Mouse (Mus musculus) thymus, postnatal 0 days (tissue): ENCODE measurements around the gene Fam241b. TPM values are rescaled to one million over a fixed set of nuclear protein-coding genes. Genes with fewer than 3 reads are reported as not detected.

Experiments used
- DNase-seq: peaks from one replicate; pipeline ENCODE4 v3.0.0-alpha.2; 2015; ENCODE audit warnings: low spot score
- polyA plus RNA-seq: library from polyadenylated mRNA; unstranded; fragments of >200 nt; fragmentation: Nextera tagmentation; extraction: Ambion mirVana; gene quantifications from 2 replicates; pipeline ENCODE4 v1.2.1, GENCODE M21; 2015

Gene Fam241b
- 10.5 and 12.6 TPM in 2 replicates for polyA plus RNA-seq

- no peak for DNase-seq
Observed at GRCm38 (mm10) chr10:62143820-62144219, at the start of gene Fam241b. Gene Fam241b (minus strand): TSS chr10:62143920.

- no peak for DNase-seq
Observed at GRCm38 (mm10) chr10:62192701-62193157, 49.0 kb upstream of the Fam241b start.

DNA sequence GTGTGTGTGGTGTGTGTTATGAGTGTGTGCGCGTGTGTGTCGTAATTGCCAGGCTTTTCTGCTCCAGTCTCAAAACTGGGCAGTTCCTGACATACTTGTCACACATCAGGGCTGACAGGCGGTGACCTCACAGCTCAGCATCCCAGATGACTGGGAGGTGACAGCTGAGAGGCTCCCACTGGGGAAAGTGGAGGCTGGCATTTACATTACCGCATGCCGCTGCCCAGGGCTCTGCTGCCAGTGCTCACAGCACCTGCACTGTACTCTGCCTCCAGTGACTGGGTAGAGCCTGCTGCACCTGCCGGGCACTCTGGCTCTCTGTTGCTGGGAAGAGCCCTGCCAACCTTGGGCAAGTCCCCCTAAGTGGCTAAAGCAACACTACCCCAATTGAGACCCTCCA is 47.1 kb upstream of the Fam241b start:
- no peak for DNase-seq

- DNase-seq, result no peak
Observed at GRCm38 (mm10) chr10:62189910-62190309, 46.2 kb upstream of the Fam241b start.

- no peak for DNase-seq
Observed at GRCm38 (mm10) chr10:62189303-62189702, 45.6 kb upstream of the Fam241b start.

DNA sequence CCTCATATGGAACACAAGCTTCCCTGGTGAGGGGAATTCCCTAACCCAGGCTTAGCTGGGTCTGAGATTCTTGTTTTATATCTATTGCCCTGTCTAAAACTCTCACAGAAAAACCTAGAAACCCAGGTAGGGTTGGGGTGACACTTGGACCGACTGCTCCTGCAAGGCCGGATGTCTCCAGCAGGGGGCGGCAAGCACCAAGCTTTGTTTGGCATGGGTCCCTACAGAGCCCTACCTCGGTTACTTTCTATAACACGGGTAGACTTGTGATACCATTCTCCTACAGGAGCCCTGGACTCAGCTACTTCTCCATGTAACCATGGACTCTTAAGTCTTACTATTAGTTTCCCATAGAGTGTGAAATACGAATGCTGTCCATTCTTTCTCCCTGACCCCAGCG is 43.2 kb upstream of the Fam241b start:
- peak; percentile 73 for DNase-seq

DNA sequence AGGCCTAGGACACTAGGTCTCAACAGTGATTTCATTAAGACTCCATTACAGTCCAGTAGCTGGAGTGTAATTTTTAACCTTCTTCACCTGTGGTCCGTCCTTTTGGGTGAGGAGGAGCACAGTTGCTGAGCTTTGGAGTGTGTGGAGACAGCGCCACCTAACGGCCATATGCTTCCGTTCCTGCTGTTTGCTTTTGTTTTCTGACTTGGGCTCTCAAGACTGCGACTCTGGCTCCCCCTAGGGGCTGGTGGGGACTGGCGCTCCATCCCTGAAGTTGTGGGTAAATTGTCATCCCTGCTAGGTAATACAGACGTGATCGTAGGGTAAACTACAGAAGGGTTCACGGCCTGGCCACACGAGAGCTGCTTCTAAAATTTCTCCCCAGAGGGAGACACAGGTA is 39.3 kb upstream of the Fam241b start:
- peak; percentile 95 for DNase-seq

DNA sequence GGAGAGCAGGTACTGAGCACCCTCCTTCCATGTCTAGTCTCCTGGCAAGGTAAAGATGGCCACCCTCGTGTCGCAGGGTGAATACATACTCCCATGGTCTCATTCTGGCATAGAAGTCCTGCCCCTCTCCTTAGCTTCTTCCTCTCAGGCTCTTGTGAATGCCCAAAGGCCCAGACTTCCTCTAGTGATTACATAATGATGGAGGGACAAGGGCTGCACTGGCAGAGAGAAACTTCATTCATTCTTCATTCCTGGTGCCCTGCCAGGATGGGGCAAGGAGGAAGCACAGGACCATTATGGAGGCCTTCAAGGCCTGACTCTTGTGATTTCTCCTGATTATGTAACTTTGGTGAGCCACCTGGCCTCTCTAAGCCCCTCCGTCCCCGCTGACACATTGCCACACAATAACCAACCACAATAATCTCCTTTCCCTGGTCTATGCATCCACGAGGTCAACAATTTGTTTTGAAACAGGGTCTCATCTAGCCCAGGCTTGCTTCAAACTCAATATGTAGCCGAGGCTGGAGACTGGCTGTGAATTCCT is 38.8 kb upstream of the Fam241b start:
- DNase-seq, result no peak

DNA sequence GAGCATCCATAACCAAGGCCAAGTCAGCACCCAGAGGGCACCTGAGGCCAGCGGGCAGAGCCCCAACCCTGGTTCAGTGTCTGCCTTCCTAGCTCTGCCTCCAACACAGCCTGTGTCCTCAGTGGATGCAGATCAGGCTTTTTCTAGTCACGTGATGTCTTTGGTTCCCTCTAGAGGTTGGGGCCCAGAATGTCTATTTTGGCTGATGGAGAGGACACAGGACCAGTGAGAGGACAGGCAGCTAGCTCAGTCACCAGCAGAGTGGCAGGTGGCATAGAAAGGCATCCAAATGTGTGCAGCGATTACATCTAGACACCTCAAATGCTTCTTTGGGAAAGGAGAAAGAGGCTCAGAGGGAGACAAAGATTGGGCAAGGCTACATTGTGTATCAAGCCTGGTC is 38.0 kb upstream of the Fam241b start:
- DNase-seq, result no peak

GRCm38 (mm10) chr10:62179944-62180343 is 36.2 kb upstream of the Fam241b start:
- no peak for DNase-seq

DNA sequence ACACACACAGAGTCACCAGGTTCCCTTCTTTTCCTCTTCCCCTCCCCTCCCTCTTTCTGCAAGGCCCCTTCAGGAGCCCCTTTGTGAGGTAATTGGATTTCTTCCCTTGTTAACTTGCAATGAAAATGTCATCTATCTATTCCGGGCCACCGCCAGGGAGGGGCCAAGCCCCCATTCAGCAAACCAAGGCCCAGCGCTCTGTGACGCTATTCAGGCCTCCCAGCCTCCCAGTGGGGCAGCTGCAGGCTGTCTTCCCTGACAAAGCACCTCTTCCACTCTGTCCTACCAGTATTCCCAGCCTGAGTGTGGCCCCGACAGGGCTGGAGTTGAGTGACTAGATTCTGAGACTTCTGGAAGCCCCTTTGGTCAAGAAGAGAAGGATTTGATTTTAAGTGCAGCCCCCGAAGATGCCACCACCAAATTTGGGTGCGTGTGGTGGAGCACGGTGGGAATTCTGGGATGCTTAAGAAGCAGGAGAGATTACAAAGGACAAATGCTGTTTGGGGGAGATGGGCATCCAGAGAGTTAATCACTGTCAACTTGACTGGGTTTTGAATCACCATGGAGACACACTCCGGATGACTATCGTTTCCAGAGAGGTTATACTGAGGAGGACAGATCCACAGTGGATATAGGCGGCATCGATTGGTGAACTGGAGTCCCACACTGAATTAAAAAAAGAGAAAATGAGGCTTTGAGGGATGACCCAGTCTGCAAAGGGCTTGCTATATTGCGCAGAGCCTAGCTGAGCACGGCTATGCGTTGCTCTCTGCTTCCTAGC is 31.0 kb upstream of the Fam241b start:
- DNase-seq, result no peak

GRCm38 (mm10) chr10:62173941-62174448 is 30.3 kb upstream of the Fam241b start:
- DNase-seq, result no peak

- no peak for DNase-seq
Observed at GRCm38 (mm10) chr10:62172841-62173553, 29.3 kb upstream of the Fam241b start.

- no peak for DNase-seq
Observed at GRCm38 (mm10) chr10:62162410-62162809, 18.7 kb upstream of the Fam241b start.

DNA sequence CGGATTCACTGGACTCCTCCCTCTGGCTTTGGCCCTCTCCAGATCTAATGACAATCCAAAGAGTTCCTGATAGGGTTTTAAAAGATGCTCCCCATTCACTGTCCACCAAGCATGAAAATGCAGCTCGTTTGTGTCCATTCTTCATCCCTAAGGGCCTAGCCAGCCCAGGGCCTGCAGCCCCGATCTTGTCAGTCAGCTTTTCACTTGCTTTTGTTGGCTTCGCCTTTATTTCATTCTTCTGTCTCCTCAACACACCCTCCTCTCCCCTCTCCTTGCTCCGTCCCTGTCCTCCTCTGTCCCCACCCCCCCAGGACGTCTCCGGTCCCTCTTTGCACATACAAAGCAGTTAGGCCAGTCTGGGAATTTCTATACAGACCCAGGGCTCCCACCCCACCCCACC is 6.2 kb upstream of the Fam241b start:
- DNase-seq, result no peak

- no peak for DNase-seq
Observed at GRCm38 (mm10) chr10:62147466-62148248, 3.9 kb upstream of the Fam241b start.

GRCm38 (mm10) chr10:62145957-62146356 is 2.2 kb upstream of the Fam241b start:
- no peak for DNase-seq

DNA sequence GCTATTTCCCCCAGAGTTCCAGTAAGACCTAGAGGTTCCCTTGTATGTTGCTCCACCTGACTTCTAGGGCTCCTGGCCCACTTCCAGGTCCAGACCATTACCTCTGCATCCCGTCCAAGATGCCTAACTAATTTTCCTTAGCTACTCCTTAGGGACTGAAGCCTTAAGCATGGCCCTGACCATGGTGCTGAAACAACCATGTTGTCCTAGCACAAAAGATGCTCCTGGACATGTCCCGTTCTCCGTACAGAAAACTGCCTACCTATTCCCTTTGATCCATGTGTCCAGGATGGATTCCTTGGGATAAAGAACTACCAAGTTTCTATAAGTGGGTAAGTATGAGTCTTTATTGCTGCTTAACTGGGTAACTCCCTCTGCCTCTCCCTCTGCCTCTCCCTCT is 5.7 kb downstream of the Fam241b start:
- no peak for DNase-seq

- no peak for DNase-seq
Observed at GRCm38 (mm10) chr10:62137150-62137549, 6.6 kb downstream of the Fam241b start.

- DNase-seq, result no peak
Observed at GRCm38 (mm10) chr10:62135696-62136470, 7.8 kb downstream of the Fam241b start.
